Comparison of ENCODE assay signal across 11 mouse cellular contexts in the genomic region with DNA sequence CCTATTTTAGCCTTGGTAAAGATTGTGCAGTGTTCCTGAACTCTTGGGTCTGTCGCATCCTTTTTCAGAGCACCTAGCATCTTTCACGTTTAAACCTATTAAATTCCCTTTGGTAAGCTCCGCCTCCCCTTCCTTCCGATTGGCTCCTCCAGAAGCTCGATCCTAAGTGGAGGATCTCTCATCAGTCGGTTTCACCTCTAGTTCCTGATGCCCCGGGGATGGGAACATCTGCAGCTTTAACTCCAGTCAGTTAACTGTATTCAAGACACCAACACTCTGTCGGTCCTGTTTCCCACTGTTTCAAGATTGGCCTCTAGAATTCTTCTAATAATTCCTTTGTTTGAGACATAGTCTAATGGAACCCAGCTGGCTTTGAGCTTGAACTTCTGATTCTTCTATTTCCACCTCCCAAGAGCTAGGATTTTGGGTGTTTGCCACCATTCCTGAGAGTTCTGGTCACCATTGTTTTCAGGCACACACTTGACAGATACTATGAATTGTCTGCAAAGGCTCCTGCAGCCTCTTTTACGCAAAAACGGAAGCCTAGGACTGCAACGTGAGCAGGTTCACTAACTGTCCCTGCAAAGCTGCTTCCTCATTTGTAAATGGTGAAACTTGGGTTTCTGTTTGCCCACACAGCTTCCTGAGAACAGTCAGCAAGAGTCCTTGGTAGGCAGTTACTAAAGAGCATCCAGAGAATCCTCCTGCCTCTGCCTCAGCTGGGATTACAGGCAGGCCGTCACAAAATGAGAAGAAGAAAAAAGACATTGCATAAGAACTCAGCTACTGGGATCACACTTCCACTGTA. TPM values are rescaled to one million over a fixed set of nuclear protein-coding genes. Genes with fewer than 3 reads are reported as not detected.
A peak's percentile ranks its signal among the peaks of the same experiment; 100 is the strongest.
DNase-seq lines count a peak whose midpoint lies in the region; ATAC-seq and TF ChIP-seq lines count a peak whose summit lies in the region.
"Had no signal": no experiment of that assay in that cellular context is flagged by ENCODE, and none has a peak within 500 bp of the region (broad histone marks: within the 10 kb centered on the region; RNA-seq: fewer than 3 reads in every experiment).

No protein-coding gene starts in this region.

- H3K27me3 ChIP-seq in lung, postnatal 0 days (replicated peaks; ENCODE audit: insufficient read depth, low read length): no peaks in the 10 kb centered on the region
- no peaks in the 10 kb centered on the region for H3K27me3 ChIP-seq in liver, embryonic 14.5 days (ENCODE audit: control insufficient read depth, insufficient read depth, low read length)
- no peaks in the 10 kb centered on the region for H3K27me3 ChIP-seq in hindbrain, embryonic 11.5 days (ENCODE audit: control insufficient read depth, insufficient read depth, low read length)

- peak; percentile 52 for DNase-seq in lung, postnatal 0 days (ENCODE audit: low spot score)
- no peak for DNase-seq in lung, adult 2 months
- DNase-seq in ZHBTc4 (ENCODE audit: low read depth, low spot score): peak; percentile 70
- DNase-seq in liver, embryonic 14.5 days (ENCODE audit: low read depth in 3 of 3, low spot score in 3 of 3): peak in 2 of 3 experiments; percentile 47 to 60
- peak; percentile 57 for DNase-seq in thymus, postnatal 14 days
- DNase-seq in hindbrain, embryonic 11.5 days (ENCODE audit: low spot score): no peak
- no peak for DNase-seq in kidney, postnatal 10 days
- DNase-seq in kidney, postnatal 14 days: no peak
- DNase-seq: cerebellum, postnatal 14 days had no signal

- WGBS in lung, postnatal 0 days: 36% methylated on average over 12 of the region's 12 CpGs
- 42% methylated on average over 12 of the region's 12 CpGs for WGBS in lung, adult 2 months
- 16% methylated on average over 12 of the region's 12 CpGs for WGBS in liver, embryonic 14.5 days (ENCODE audit: insufficient replicate concordance)
- 41% methylated on average over 12 of the region's 12 CpGs for WGBS in hindbrain, embryonic 11.5 days

- no peak overlapping the region for H3K27ac ChIP-seq in lung, postnatal 0 days (ENCODE audit: low read length)
- H3K27ac ChIP-seq in liver, embryonic 14.5 days: no peak overlapping the region; the same call in 1 of the 2 replicates
- no peak overlapping the region for H3K27ac ChIP-seq in hindbrain, embryonic 11.5 days (ENCODE audit: low read depth, low read length)
- H3K27ac ChIP-seq: limb, embryonic 10.5 days had no signal

- no peaks in the 10 kb centered on the region for H3K9me3 ChIP-seq in lung, postnatal 0 days (ENCODE audit: low read length)
- no peaks in the 10 kb centered on the region for H3K9me3 ChIP-seq in liver, embryonic 14.5 days (ENCODE audit: control insufficient read depth, low read length)
- no peaks in the 10 kb centered on the region for H3K9me3 ChIP-seq in hindbrain, embryonic 11.5 days (ENCODE audit: control insufficient read depth, low read length)
- H3K9me3 ChIP-seq: limb, embryonic 10.5 days had no signal

- no peak for TF ChIP-seq CTCF in lung, postnatal 0 days (IDR thresholded peaks at IDR 0.05)
- no peak for TF ChIP-seq CTCF in lung, adult 2 months (IDR thresholded peaks at IDR 0.05; ENCODE audit: insufficient read depth, low read length)
- no peak for TF ChIP-seq CTCF in liver, embryonic 14.5 days (IDR thresholded peaks at IDR 0.05; ENCODE audit: low read depth)

- no peak for TF ChIP-seq EP300 in lung, postnatal 0 days (IDR thresholded peaks at IDR 0.05)
- TF ChIP-seq EP300 in liver, embryonic 14.5 days (IDR thresholded peaks at IDR 0.05; ENCODE audit: low read depth): no peak

- no peak overlapping the region for H3K4me2 ChIP-seq in lung, postnatal 0 days (replicated peaks; ENCODE audit: low read depth, low read length)
- H3K4me2 ChIP-seq in liver, embryonic 14.5 days (ENCODE audit: low read depth): peak overlapping the region; percentile 50
- H3K4me2 ChIP-seq in hindbrain, embryonic 11.5 days (replicated peaks; ENCODE audit: low read depth, low read length): no peak overlapping the region

- H3K9ac ChIP-seq in lung, postnatal 0 days (replicated peaks; ENCODE audit: low read depth): no peak overlapping the region
- H3K9ac ChIP-seq in liver, embryonic 14.5 days (replicated peaks): 0 out of 2 replicates have a peak overlapping the region, but pooled peaks have one; percentile 4
- H3K9ac ChIP-seq in hindbrain, embryonic 11.5 days (ENCODE audit: low read depth, low read length): no peak overlapping the region

- H3K4me1 ChIP-seq in lung, postnatal 0 days (ENCODE audit: insufficient read depth, low read depth, low read length): peaks cover 8% of the 10 kb centered on the region; the same call in 1 of the 2 replicates
- H3K4me1 ChIP-seq in lung, adult 2 months (ENCODE audit: control insufficient read depth, insufficient read depth, low read length): peaks cover 13% of the 10 kb centered on the region
- H3K4me1 ChIP-seq in liver, embryonic 14.5 days (replicated peaks; ENCODE audit: control insufficient read depth in 2 of 2, insufficient read depth in 2 of 2, low read length in 1 of 2): peaks cover 37 to 53% of the 10 kb centered on the region in 2 experiments
- H3K4me1 ChIP-seq in hindbrain, embryonic 11.5 days (replicated peaks; ENCODE audit: control insufficient read depth, insufficient read depth, low read length): no peaks in the 10 kb centered on the region

- ATAC-seq in lung, postnatal 0 days: no peak
- no peak for ATAC-seq in liver, embryonic 14.5 days (ENCODE audit: insufficient read depth)
- ATAC-seq in hindbrain, embryonic 11.5 days (ENCODE audit: low FRiP score): no peak
- ATAC-seq: hindbrain, embryonic 16.5 days had no signal

- no peaks in the 10 kb centered on the region for H3K36me3 ChIP-seq in lung, postnatal 0 days (ENCODE audit: insufficient read depth, low read length)
- H3K36me3 ChIP-seq in liver, embryonic 14.5 days (replicated peaks; ENCODE audit: control insufficient read depth, insufficient read depth, low read depth): peaks cover 9% of the 10 kb centered on the region
- no peaks in the 10 kb centered on the region for H3K36me3 ChIP-seq in hindbrain, embryonic 11.5 days (ENCODE audit: control insufficient read depth, insufficient read depth, low read length)

- no peak for TF ChIP-seq POLR2A in lung, adult 2 months (IDR thresholded peaks at IDR 0.05; ENCODE audit: borderline replicate concordance, extremely low read depth, low read depth, low read length)

- H3K4me3 ChIP-seq in lung, postnatal 0 days (ENCODE audit: low read depth, low read length): no peak overlapping the region
- H3K4me3 ChIP-seq in lung, adult 2 months (replicated peaks; ENCODE audit: extremely low read depth, low read depth, low read length): no peak overlapping the region
- H3K4me3 ChIP-seq in liver, embryonic 14.5 days (ENCODE audit: insufficient read depth in 1 of 2, low read depth in 2 of 2, low read length in 2 of 2): no peak overlapping the region
- H3K4me3 ChIP-seq in hindbrain, embryonic 11.5 days (ENCODE audit: low read depth, low read length): no peak overlapping the region
- H3K4me3 ChIP-seq: limb, embryonic 10.5 days had no signal

RNA-seq across cellular contexts. Expression of a gene that starts 3.5 kb away (rescaled TPM):
- 542 and 611 TPM in 2 replicates for polyA plus RNA-seq in lung, postnatal 0 days (2015; fragmentation: Nextera tagmentation; extraction: Ambion mirVana)
- polyA plus RNA-seq in lung, adult 2 months (2012; rRNA removed): 533 and 883 TPM in 2 replicates
- polyA plus RNA-seq in liver, embryonic 14.5 days (2012; rRNA removed): 228 and 239 TPM in 2 replicates
- polyA plus RNA-seq in liver, embryonic 14.5 days (2014; fragmentation: Nextera tagmentation; extraction: Ambion mirVana): 151 and 161 TPM in 2 replicates
- 382 and 434 TPM in 2 replicates for polyA plus RNA-seq in hindbrain, embryonic 11.5 days (2014; fragmentation: Nextera tagmentation; extraction: Ambion mirVana)

RNA-seq across cellular contexts. Expression of a gene that starts 5.1 kb away (rescaled TPM):
- 271 and 296 TPM in 2 replicates for polyA plus RNA-seq in lung, postnatal 0 days (2015; fragmentation: Nextera tagmentation; extraction: Ambion mirVana)
- polyA plus RNA-seq in lung, adult 2 months (2012; rRNA removed): 125 and 169 TPM in 2 replicates
- polyA plus RNA-seq in liver, embryonic 14.5 days (2012; rRNA removed): 44.2 and 50.8 TPM in 2 replicates
- polyA plus RNA-seq in liver, embryonic 14.5 days (2014; fragmentation: Nextera tagmentation; extraction: Ambion mirVana): 59.5 and 65.1 TPM in 2 replicates
- 153 and 167 TPM in 2 replicates for polyA plus RNA-seq in hindbrain, embryonic 11.5 days (2014; fragmentation: Nextera tagmentation; extraction: Ambion mirVana)

RNA-seq across cellular contexts. Expression of a gene that starts 10.8 kb away (rescaled TPM):
- polyA plus RNA-seq in lung, postnatal 0 days (2015; fragmentation: Nextera tagmentation; extraction: Ambion mirVana): 118 and 132 TPM in 2 replicates
- 25.7 and 43.4 TPM in 2 replicates for polyA plus RNA-seq in lung, adult 2 months (2012; rRNA removed)
- 21.9 and 42.9 TPM in 2 replicates for polyA plus RNA-seq in liver, embryonic 14.5 days (2012; rRNA removed)
- 52.6 and 56.0 TPM in 2 replicates for polyA plus RNA-seq in liver, embryonic 14.5 days (2014; fragmentation: Nextera tagmentation; extraction: Ambion mirVana)
- 77.6 and 80.3 TPM in 2 replicates for polyA plus RNA-seq in hindbrain, embryonic 11.5 days (2014; fragmentation: Nextera tagmentation; extraction: Ambion mirVana)

RNA-seq across cellular contexts. Expression of a gene that starts 55.6 kb away (rescaled TPM):
- polyA plus RNA-seq in lung, postnatal 0 days (2015; fragmentation: Nextera tagmentation; extraction: Ambion mirVana): 1.5 and 2.8 TPM in 2 replicates
- 0.14 TPM in 1 of 2 replicates, not detected in the other for polyA plus RNA-seq in lung, adult 2 months (2012; rRNA removed)
- 260 and 298 TPM in 2 replicates for polyA plus RNA-seq in liver, embryonic 14.5 days (2012; rRNA removed)
- polyA plus RNA-seq in liver, embryonic 14.5 days (2014; fragmentation: Nextera tagmentation; extraction: Ambion mirVana): 576 and 578 TPM in 2 replicates
- 15.1 and 19.4 TPM in 2 replicates for polyA plus RNA-seq in hindbrain, embryonic 11.5 days (2014; fragmentation: Nextera tagmentation; extraction: Ambion mirVana)

Comparison
In these comparisons a context has a peak if more than half of its experiments do, and no peak if none do; other contexts are left out.
1. DNase-seq: peak in lung, postnatal 0 days (single experiment), ZHBTc4 (single experiment), liver, embryonic 14.5 days (2 of 3) and thymus, postnatal 14 days (single experiment); none in lung, adult 2 months (single experiment), hindbrain, embryonic 11.5 days (single experiment), kidney, postnatal 10 days (single experiment) and kidney, postnatal 14 days (single experiment).